Mouse (Mus musculus): Measurements from ENCODE around the gene Olfr1310. TPM values are rescaled to one million over a fixed set of nuclear protein-coding genes. Genes with fewer than 3 reads are reported as not detected.

Gene Olfr1310
- total RNA-seq (2023): not detected

GRCm38 (mm10) chr2:112012608-112013007 is at the start of gene Olfr1310:
Gene Olfr1310 (minus strand): TSS chr2:112012708.

GRCm38 (mm10) chr2:112050138-112050537 is 37.6 kb upstream of the Olfr1310 start, which contains the start of gene Olfr1312:
Gene Olfr1312 (minus strand): TSS chr2:112050238.

GRCm38 (mm10) chr2:112024312-112024711 is 11.8 kb upstream of the Olfr1310 start, which contains the start of gene Olfr1311:
Gene Olfr1311 (minus strand): TSS chr2:112024412.

GRCm38 (mm10) chr2:111990181-111990580 is 22.3 kb downstream of the Olfr1310 start, which contains the start of gene Olfr1309:
Gene Olfr1309 (minus strand): TSS chr2:111990281.

GRCm38 (mm10) chr2:111964844-111965243 is 47.7 kb downstream of the Olfr1310 start, which contains the start of gene Olfr1308:
Gene Olfr1308 (minus strand): TSS chr2:111964944.

Other genes starting within 250 kb of the Olfr1310 start
- gene Olfr1302, start 235.3 kb downstream of the Olfr1310 start, total RNA-seq (2023): not detected
- gene Olfr1303, start 192.4 kb downstream of the Olfr1310 start, total RNA-seq (2023): not detected
- not detected for gene Olfr1305, start 135.6 kb downstream of the Olfr1310 start, total RNA-seq (2023)
- not detected for gene Olfr1306, start 96.4 kb downstream of the Olfr1310 start, total RNA-seq (2023)
- gene Olfr1307, start 63.3 kb downstream of the Olfr1310 start, total RNA-seq (2023): 0.12 TPM
- gene Olfr1308, start 47.8 kb downstream of the Olfr1310 start, total RNA-seq (2023): not detected
- not detected for gene Olfr1309, start 22.4 kb downstream of the Olfr1310 start, total RNA-seq (2023)
- not detected for gene Olfr1311, start 11.7 kb upstream of the Olfr1310 start, total RNA-seq (2023)
- gene Olfr1312, start 37.5 kb upstream of the Olfr1310 start, total RNA-seq (2023): not detected
- gene Olfr1313, start 65.1 kb upstream of the Olfr1310 start, total RNA-seq (2023): not detected
- not detected for gene Olfr1314, start 84.1 kb upstream of the Olfr1310 start, total RNA-seq (2023)
- not detected for gene Olfr1315-ps1, start 102.7 kb upstream of the Olfr1310 start, total RNA-seq (2023)
- gene Olfr1316, start 122.3 kb upstream of the Olfr1310 start, total RNA-seq (2023): not detected
- gene Olfr1317, start 127.6 kb upstream of the Olfr1310 start, total RNA-seq (2023): not detected
- not detected for gene Olfr1318, start 141.5 kb upstream of the Olfr1310 start, total RNA-seq (2023)
- gene Lpcat4, start 226.8 kb upstream of the Olfr1310 start, total RNA-seq (2023): 43.4 TPM
- gene Nutm1, start 246.6 kb upstream of the Olfr1310 start, total RNA-seq (2023): not detected
- gene Nop10, start 249.2 kb upstream of the Olfr1310 start, total RNA-seq (2023): 57.4 TPM

Data from CD4-positive naive resting alpha-beta T cell, adult 76 days (primary cell).